Mouse (Mus musculus) stomach, embryonic 14.5 days (tissue): ENCODE measurements at regions not wholly inside any gene's neighbourhood (a gene's known extent, or its start where the extent isn't known, plus 50 kb on each side); places are given as distances from the start of the nearest gene placed in this dataset.

Source experiments
- ATAC-seq: fragments of 200-750 bp; cut with Nextera tagmentation; 2 replicates; pipeline ENCODE4 v1.8.0; 2017; ENCODE audit warnings: low read depth, moderate TSS enrichment; ENCODE audit not compliant: insufficient number of reproducible peaks, insufficient read depth, low FRiP score
- H3K27ac ChIP-seq: fragments of 300-500 bp; sonication (generic); 2 replicates; pipeline ENCODE4 v1.5.1; 2014; ENCODE audit warnings: mild to moderate bottlenecking, low read length, moderate library complexity, mixed read lengths
- H3K27me3 ChIP-seq: fragments of 300-500 bp; sonication (generic); 2 replicates; pipeline ENCODE4 v1.6.1; 2014; ENCODE audit warnings: low read length, control low read depth, mixed read lengths; ENCODE audit not compliant: control insufficient read depth, insufficient read depth
- H3K36me3 ChIP-seq: fragments of 300-500 bp; sonication (generic); 2 replicates; pipeline ENCODE4 v1.6.1; 2014; ENCODE audit warnings: mild to moderate bottlenecking, control low read depth, low read length, moderate library complexity, mixed read lengths; ENCODE audit not compliant: control insufficient read depth, insufficient read depth
- H3K4me1 ChIP-seq: fragments of 300-500 bp; sonication (generic); 2 replicates; pipeline ENCODE4 v1.6.1; 2014; ENCODE audit warnings: low read length, control low read depth, mixed read lengths; ENCODE audit not compliant: control insufficient read depth, insufficient read depth
- H3K4me2 ChIP-seq: fragments of 300-500 bp; sonication (generic); replicated peaks from 2 replicates; pipeline ENCODE4 v1.6.1; 2014; ENCODE audit warnings: low read depth, low read length, control low read depth
- H3K4me3 ChIP-seq: fragments of 300-500 bp; sonication (generic); 2 replicates; pipeline ENCODE4 v1.5.1; 2014; ENCODE audit warnings: low read depth, low read length, control low read depth
- H3K9ac ChIP-seq: fragments of 300-500 bp; sonication (generic); replicated peaks from 2 replicates; pipeline ENCODE4 v1.6.1; 2014; ENCODE audit warnings: low read depth, mild to moderate bottlenecking, control low read depth, low read length, moderate library complexity, mixed read lengths
- H3K9me3 ChIP-seq: fragments of 300-500 bp; sonication (generic); 2 replicates; pipeline ENCODE4 v1.6.1; 2016; ENCODE audit warnings: low read depth, low read length, control low read depth; ENCODE audit not compliant: control insufficient read depth
- WGBS: fragments of 180-500 bp; shearing (Covaris S2); extraction: QIAGEN DNeasy Blood & Tissue Kit; methylation state at CpG from one replicate; pipeline ENCODE4 v1.1.7; 2014; 5-methylcytosine and 5-hydroxymethylcytosine counted together

- 85% methylated on average over 3 of the region's 3 CpGs for WGBS
- ATAC-seq = no peak
- H3K36me3 ChIP-seq = no peaks in the 10 kb centered on the region
- no peaks in the 10 kb centered on the region for H3K27me3 ChIP-seq
- no peaks in the 10 kb centered on the region for H3K4me1 ChIP-seq
- no peak overlapping the region for H3K27ac ChIP-seq
- no peak overlapping the region for H3K4me2 ChIP-seq
- no peaks in the 10 kb centered on the region for H3K9me3 ChIP-seq
- no peak overlapping the region for H3K9ac ChIP-seq
- no peak overlapping the region for H3K4me3 ChIP-seq
Measured at GRCm38 (mm10) chr3:38209081-38209480, 275.6 kb downstream of the Ankrd50 start.

DNA sequence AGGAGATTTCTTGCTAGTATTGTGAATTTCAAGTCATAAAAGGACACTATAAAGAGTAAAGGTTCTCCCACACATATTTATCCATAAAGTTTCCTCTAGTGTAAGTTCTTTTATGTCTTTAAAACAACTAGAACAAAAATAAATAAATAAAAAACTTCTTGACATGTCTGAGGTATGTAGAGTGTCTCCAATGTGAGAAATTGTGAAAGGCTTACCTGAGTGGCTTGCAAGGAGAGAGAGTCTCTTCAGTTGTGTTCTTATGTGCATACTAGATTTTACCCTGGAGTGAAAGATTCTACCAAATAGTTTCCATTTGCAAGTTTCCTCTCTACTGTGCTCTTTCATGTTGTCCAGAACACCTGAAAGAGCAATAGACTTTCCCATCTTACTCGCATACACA is 276.8 kb downstream of the Ankrd50 start:
- Histone ChIP-seq H3K27ac (no peak overlapping the region), H3K27me3 (no peaks in the 10 kb centered on the region), H3K36me3 (no peaks in the 10 kb centered on the region), H3K4me2 (no peak overlapping the region), H3K9me3 (no peaks in the 10 kb centered on the region), H3K4me3 (no peak overlapping the region), H3K4me1 (no peaks in the 10 kb centered on the region), H3K9ac (no peak overlapping the region)
- 91% methylated on average over 1 of the region's 1 CpGs for WGBS
- ATAC-seq = no peak

- Histone ChIP-seq H3K9me3 (no peaks in the 10 kb centered on the region), H3K4me3 (no peak overlapping the region), H3K27ac (no peak overlapping the region), H3K4me1 (no peaks in the 10 kb centered on the region), H3K9ac (no peak overlapping the region), H3K36me3 (no peaks in the 10 kb centered on the region), H3K27me3 (no peaks in the 10 kb centered on the region), H3K4me2 (no peak overlapping the region)
- no peak for ATAC-seq
- WGBS = 68% methylated on average over 10 of the region's 10 CpGs
Measured at GRCm38 (mm10) chr3:38201861-38202656, 282.6 kb downstream of the Ankrd50 start.

- no peaks in the 10 kb centered on the region for H3K4me1 ChIP-seq
- H3K36me3 ChIP-seq = no peaks in the 10 kb centered on the region
- no peak overlapping the region for H3K9ac ChIP-seq
- H3K4me2 ChIP-seq = no peak overlapping the region
- no peaks in the 10 kb centered on the region for H3K9me3 ChIP-seq
- no peak for ATAC-seq
- H3K27me3 ChIP-seq = no peaks in the 10 kb centered on the region
- H3K27ac ChIP-seq = no peak overlapping the region
- no peak overlapping the region for H3K4me3 ChIP-seq
- 62% methylated on average over 4 of the region's 4 CpGs for WGBS
Measured at GRCm38 (mm10) chr3:38194001-38194400, 290.6 kb downstream of the Ankrd50 start.

GRCm38 (mm10) chr3:38187406-38187896 is 297.2 kb downstream of the Ankrd50 start:
- Histone ChIP-seq H3K27me3 (no peaks in the 10 kb centered on the region), H3K9ac (no peak overlapping the region), H3K4me3 (no peak overlapping the region), H3K4me2 (no peak overlapping the region), H3K36me3 (no peaks in the 10 kb centered on the region), H3K27ac (no peak overlapping the region), H3K4me1 (no peaks in the 10 kb centered on the region), H3K9me3 (no peaks in the 10 kb centered on the region)
- WGBS = 81% methylated on average over 3 of the region's 3 CpGs
- ATAC-seq = no peak

GRCm38 (mm10) chr3:38186503-38186902 is 298.1 kb downstream of the Ankrd50 start:
- no peak overlapping the region for H3K27ac ChIP-seq
- 90% methylated on average over 1 of the region's 1 CpGs for WGBS
- no peaks in the 10 kb centered on the region for H3K36me3 ChIP-seq
- no peaks in the 10 kb centered on the region for H3K9me3 ChIP-seq
- ATAC-seq = no peak
- H3K4me1 ChIP-seq = no peaks in the 10 kb centered on the region
- H3K27me3 ChIP-seq = no peaks in the 10 kb centered on the region
- H3K4me3 ChIP-seq = no peak overlapping the region
- H3K9ac ChIP-seq = no peak overlapping the region
- H3K4me2 ChIP-seq = no peak overlapping the region

DNA sequence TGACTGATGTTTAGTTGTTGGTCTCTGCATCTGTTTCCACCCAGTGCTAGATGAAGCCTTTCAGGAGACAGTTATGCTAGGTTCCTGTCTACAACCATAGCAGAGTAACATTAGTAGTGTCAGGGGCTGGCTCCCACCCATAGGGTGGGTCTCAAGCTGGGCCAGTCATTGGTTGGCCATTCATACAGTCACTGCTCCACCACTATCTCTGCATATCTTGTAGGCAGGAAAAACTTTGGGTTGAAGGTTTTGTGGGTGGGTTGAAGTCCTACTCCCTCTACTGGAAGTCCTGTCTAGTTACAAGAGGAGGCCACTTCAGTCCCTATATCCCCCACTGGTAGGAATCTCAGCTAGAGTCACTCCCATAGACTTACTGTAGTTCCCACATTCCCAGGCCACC is 306.3 kb downstream of the Ankrd50 start:
- Histone ChIP-seq H3K9me3 (no peaks in the 10 kb centered on the region), H3K9ac (no peak overlapping the region), H3K4me2 (no peak overlapping the region), H3K36me3 (no peaks in the 10 kb centered on the region), H3K4me3 (no peak overlapping the region), H3K27me3 (no peaks in the 10 kb centered on the region), H3K4me1 (no peaks in the 10 kb centered on the region), H3K27ac (no peak overlapping the region)
- no peak for ATAC-seq

- no peaks in the 10 kb centered on the region for H3K36me3 ChIP-seq
- peak overlapping the region; percentile 53; the same call in 1 of the 2 replicates for H3K27ac ChIP-seq
- ATAC-seq = no peak
- no peak overlapping the region for H3K9ac ChIP-seq
- no peak overlapping the region for H3K4me3 ChIP-seq
- H3K9me3 ChIP-seq = no peaks in the 10 kb centered on the region
- no peaks in the 10 kb centered on the region for H3K27me3 ChIP-seq
- H3K4me1 ChIP-seq = no peaks in the 10 kb centered on the region
- 65% methylated on average over 12 of the region's 12 CpGs for WGBS
- no peak overlapping the region for H3K4me2 ChIP-seq
Measured at GRCm38 (mm10) chr3:38175946-38176345, 308.7 kb downstream of the Ankrd50 start.
